Mouse (Mus musculus) bone marrow, adult 2 months (tissue): ENCODE data around the gene Tdo2.

Source experiments
- CTCF ChIP-seq: fragments of 200-500 bp; IDR thresholded peaks from 2 replicates; pipeline ENCODE4 v1.5.1; 2011; ENCODE audit warnings: low read length, control low read depth; ENCODE audit not compliant: control insufficient read depth, insufficient read depth
- POLR2A ChIP-seq: fragments of 200-500 bp; IDR thresholded peaks from 2 replicates; pipeline ENCODE4 v1.6.1; 2011; ENCODE audit warnings: low read depth, mild to moderate bottlenecking, control low read depth, low read length, borderline replicate concordance; ENCODE audit not compliant: control insufficient read depth

GRCm38 (mm10) chr3:81985100-81985499 is 9.1 kb upstream of the Tdo2 start:
- TF ChIP-seq CTCF: no peak
- TF ChIP-seq POLR2A: no peak
